Mouse (Mus musculus): ENCODE data around the gene Calcrl. TPM values are rescaled to one million over a fixed set of nuclear protein-coding genes. Genes with fewer than 3 reads are reported as not detected.

Calcrl gene
- polyA plus RNA-seq, 1 experiment = 5.0 TPM

- DNase-seq (ENCODE audit: low read depth) = no peak
- TF ChIP-seq CTCF (IDR thresholded peaks at IDR 0.05; ENCODE audit: borderline replicate concordance, extremely low read depth, insufficient read depth, insufficient read length) = no peak
- no peak for TF ChIP-seq POLR2A (IDR thresholded peaks at IDR 0.05; ENCODE audit: borderline replicate concordance, extremely low read depth, insufficient read depth, insufficient read length, poor library complexity, severe bottlenecking)
These were observed 59.9 kb downstream of the Calcrl start for GRCm38 (mm10) chr2:84365266-84365665.

- no peak for TF ChIP-seq POLR2A (IDR thresholded peaks at IDR 0.05; ENCODE audit: borderline replicate concordance, extremely low read depth, insufficient read depth, insufficient read length, poor library complexity, severe bottlenecking)
- TF ChIP-seq CTCF (IDR thresholded peaks at IDR 0.05; ENCODE audit: borderline replicate concordance, extremely low read depth, insufficient read depth, insufficient read length) = no peak
- no peak for DNase-seq (ENCODE audit: low read depth)
These were observed 62.2 kb downstream of the Calcrl start for GRCm38 (mm10) chr2:84362779-84363719.

GRCm38 (mm10) chr2:84358690-84359343, 66.4 kb downstream of the Calcrl start:
- DNase-seq (ENCODE audit: low read depth) = no peak
- TF ChIP-seq CTCF (IDR thresholded peaks at IDR 0.05; ENCODE audit: borderline replicate concordance, extremely low read depth, insufficient read depth, insufficient read length) (no peak), POLR2A (IDR thresholded peaks at IDR 0.05; ENCODE audit: borderline replicate concordance, extremely low read depth, insufficient read depth, insufficient read length, poor library complexity, severe bottlenecking) (no peak)

GRCm38 (mm10) chr2:84355281-84355680, 69.9 kb downstream of the Calcrl start:
- TF ChIP-seq POLR2A (IDR thresholded peaks at IDR 0.05; ENCODE audit: borderline replicate concordance, extremely low read depth, insufficient read depth, insufficient read length, poor library complexity, severe bottlenecking) (no peak), CTCF (IDR thresholded peaks at IDR 0.05; ENCODE audit: borderline replicate concordance, extremely low read depth, insufficient read depth, insufficient read length) (no peak)
- DNase-seq (ENCODE audit: low read depth) = no peak

GRCm38 (mm10) chr2:84347376-84347775, 77.8 kb downstream of the Calcrl start:
- TF ChIP-seq CTCF (IDR thresholded peaks at IDR 0.05; ENCODE audit: borderline replicate concordance, extremely low read depth, insufficient read depth, insufficient read length) = no peak
- no peak for TF ChIP-seq POLR2A (IDR thresholded peaks at IDR 0.05; ENCODE audit: borderline replicate concordance, extremely low read depth, insufficient read depth, insufficient read length, poor library complexity, severe bottlenecking)
- DNase-seq (ENCODE audit: low read depth) = no peak

- no peak for TF ChIP-seq CTCF (IDR thresholded peaks at IDR 0.05; ENCODE audit: borderline replicate concordance, extremely low read depth, insufficient read depth, insufficient read length)
- TF ChIP-seq POLR2A (IDR thresholded peaks at IDR 0.05; ENCODE audit: borderline replicate concordance, extremely low read depth, insufficient read depth, insufficient read length, poor library complexity, severe bottlenecking) = no peak
- peak; percentile 15 for DNase-seq (ENCODE audit: low read depth)
These were observed 81.5 kb downstream of the Calcrl start for GRCm38 (mm10) chr2:84343756-84344155.

GRCm38 (mm10) chr2:84337774-84338450, 87.3 kb downstream of the Calcrl start:
- no peak for DNase-seq (ENCODE audit: low read depth)
- TF ChIP-seq POLR2A (IDR thresholded peaks at IDR 0.05; ENCODE audit: borderline replicate concordance, extremely low read depth, insufficient read depth, insufficient read length, poor library complexity, severe bottlenecking) (no peak), CTCF (IDR thresholded peaks at IDR 0.05; ENCODE audit: borderline replicate concordance, extremely low read depth, insufficient read depth, insufficient read length) (no peak)

GRCm38 (mm10) chr2:84336331-84336730, 88.9 kb downstream of the Calcrl start:
- no peak for TF ChIP-seq CTCF (IDR thresholded peaks at IDR 0.05; ENCODE audit: borderline replicate concordance, extremely low read depth, insufficient read depth, insufficient read length)
- TF ChIP-seq POLR2A (IDR thresholded peaks at IDR 0.05; ENCODE audit: borderline replicate concordance, extremely low read depth, insufficient read depth, insufficient read length, poor library complexity, severe bottlenecking) = no peak
- no peak for DNase-seq (ENCODE audit: low read depth)

- no peak for DNase-seq (ENCODE audit: low read depth)
- no peak for TF ChIP-seq POLR2A (IDR thresholded peaks at IDR 0.05; ENCODE audit: borderline replicate concordance, extremely low read depth, insufficient read depth, insufficient read length, poor library complexity, severe bottlenecking)
- TF ChIP-seq CTCF (IDR thresholded peaks at IDR 0.05; ENCODE audit: borderline replicate concordance, extremely low read depth, insufficient read depth, insufficient read length) = no peak
These were observed 108.9 kb downstream of the Calcrl start for GRCm38 (mm10) chr2:84316185-84316805.

- TF ChIP-seq POLR2A (IDR thresholded peaks at IDR 0.05; ENCODE audit: borderline replicate concordance, extremely low read depth, insufficient read depth, insufficient read length, poor library complexity, severe bottlenecking) (no peak), CTCF (IDR thresholded peaks at IDR 0.05; ENCODE audit: borderline replicate concordance, extremely low read depth, insufficient read depth, insufficient read length) (no peak)
- DNase-seq (ENCODE audit: low read depth) = peak; percentile 15
These were observed 128.7 kb downstream of the Calcrl start for GRCm38 (mm10) chr2:84296517-84296916.

- TF ChIP-seq POLR2A (IDR thresholded peaks at IDR 0.05; ENCODE audit: borderline replicate concordance, extremely low read depth, insufficient read depth, insufficient read length, poor library complexity, severe bottlenecking) (no peak), CTCF (IDR thresholded peaks at IDR 0.05; ENCODE audit: borderline replicate concordance, extremely low read depth, insufficient read depth, insufficient read length) (no peak)
- DNase-seq (ENCODE audit: low read depth) = no peak
These were observed 130.1 kb downstream of the Calcrl start for GRCm38 (mm10) chr2:84295068-84295467.
